10 mouse cellular contexts compared by ENCODE assay signal in genomic region chr7:30332622-30333259, GRCm38 (mm10). TPM values are rescaled to one million over a fixed set of nuclear protein-coding genes. Genes with fewer than 3 reads are reported as not detected.
DNase-seq lines count a peak whose midpoint lies in the region; ATAC-seq and TF ChIP-seq lines count a peak whose summit lies in the region.
"Had no signal": no experiment of that assay in that cellular context is flagged by ENCODE, and none has a peak within 500 bp of the region (broad histone marks: within the 10 kb centered on the region; RNA-seq: fewer than 3 reads in every experiment).

No protein-coding gene starts in this region.

- TF ChIP-seq EP300 in ES-Bruce4 (IDR thresholded peaks at IDR 0.05; ENCODE audit: insufficient read depth, low read depth, low read length), result no peak

- no peak overlapping the region for H3K9ac ChIP-seq in heart, embryonic 16.5 days (ENCODE audit: low read length)
- H3K9ac ChIP-seq in ES-Bruce4 (ENCODE audit: low read depth, poor library complexity, severe bottlenecking), result peak overlapping the region; percentile 41; the same call in 1 of the 2 replicates
- H3K9ac ChIP-seq: midbrain, embryonic 12.5 days had no signal

- no peaks in the 10 kb centered on the region for H3K36me3 ChIP-seq in heart, embryonic 16.5 days (ENCODE audit: control insufficient read depth, insufficient read depth)
- H3K36me3 ChIP-seq in ES-Bruce4 (ENCODE audit: control insufficient read depth, insufficient read depth, low read length, poor library complexity, severe bottlenecking), result no peaks in the 10 kb centered on the region
- H3K36me3 ChIP-seq: midbrain, embryonic 12.5 days had no signal

- peaks cover 30% of the 10 kb centered on the region for H3K4me1 ChIP-seq in heart, embryonic 16.5 days (ENCODE audit: control insufficient read depth, insufficient read depth, low read length)
- no peaks in the 10 kb centered on the region for H3K4me1 ChIP-seq in ES-Bruce4 (ENCODE audit: control insufficient read depth, insufficient read depth, low read length)

- intact Hi-C loops in heart, postnatal 36 days (cut with DNase I), result no loop called here

- H3K9me3 ChIP-seq in heart, embryonic 16.5 days (replicated peaks; ENCODE audit: control insufficient read depth, low read length), result no peaks in the 10 kb centered on the region
- H3K9me3 ChIP-seq in ES-Bruce4 (replicated peaks; ENCODE audit: control insufficient read depth, insufficient read depth, low read length, poor library complexity, severe bottlenecking), result no peaks in the 10 kb centered on the region
- H3K9me3 ChIP-seq: midbrain, embryonic 12.5 days had no signal

- peak; percentile 53 for DNase-seq in cerebellum, adult 11-12 months
- no peak for DNase-seq in cerebellum, postnatal 36 days
- DNase-seq in heart, postnatal 36 days, result no peak
- peak; percentile 50 for DNase-seq in induced T-regulatory cell, adult 2 months (ENCODE audit: low read depth)
- DNase-seq in kidney, adult 11 months, result no peak

- no peak for TF ChIP-seq POLR2A in ES-Bruce4 (IDR thresholded peaks at IDR 0.05; ENCODE audit: insufficient read depth, low read length)

- H3K27me3 ChIP-seq in heart, embryonic 16.5 days (ENCODE audit: control insufficient read depth, insufficient read depth, low read length), result peaks cover 12% of the 10 kb centered on the region
- H3K27me3 ChIP-seq in ES-Bruce4 (ENCODE audit: control insufficient read depth, insufficient read depth, low read length, poor library complexity, severe bottlenecking), result no peaks in the 10 kb centered on the region
- H3K27me3 ChIP-seq: Patski had no signal

- no peak overlapping the region for H3K4me3 ChIP-seq in heart, embryonic 16.5 days (ENCODE audit: low read length)
- no peak overlapping the region for H3K4me3 ChIP-seq in ES-Bruce4 (ENCODE audit: low read depth, low read length)
- H3K4me3 ChIP-seq: midbrain, embryonic 12.5 days had no signal

- peak overlapping the region; percentile 44; the same call in 1 of the 2 replicates for H3K4me2 ChIP-seq in heart, embryonic 16.5 days (ENCODE audit: low read depth, low read length)

- TF ChIP-seq CTCF in ES-Bruce4 (IDR thresholded peaks at IDR 0.05; ENCODE audit: low read depth, low read length), result no peak

- H3K27ac ChIP-seq in heart, embryonic 16.5 days (ENCODE audit: low read length), result peak overlapping the region; percentile 83
- no peak overlapping the region for H3K27ac ChIP-seq in ES-Bruce4 (ENCODE audit: insufficient read depth, low read length)
- H3K27ac ChIP-seq: midbrain, embryonic 12.5 days had no signal

- no peak for ATAC-seq in heart, embryonic 16.5 days (replicated peaks; ENCODE audit: extremely low read depth, insufficient read depth, low FRiP score)
- ATAC-seq in frontal cortex, adult (ENCODE audit: low TSS enrichment), result no peak

- WGBS in heart, embryonic 16.5 days, result 50% methylated on average over 18 of the region's 18 CpGs

RNA-seq across cellular contexts. Expression of gene Sdhaf1, which starts 9.0 kb away (rescaled TPM):
- 12.0 and 17.0 TPM in 2 replicates for polyA plus RNA-seq in heart, embryonic 16.5 days (2015; fragmentation: Nextera tagmentation; extraction: Ambion mirVana)
- total RNA-seq in heart, postnatal 36 days (2021), result 10 to 100 TPM; 12.0 to 12.5 TPM
- 5.6 and 7.3 TPM in 2 replicates for polyA plus RNA-seq in ES-Bruce4 (2011; ENCODE audit: insufficient read depth, insufficient read length, low read depth, missing spikeins)

RNA-seq across cellular contexts. Expression of gene E130208F15Rik, which starts 11.2 kb away (rescaled TPM):
- polyA plus RNA-seq in heart, embryonic 16.5 days (2015; fragmentation: Nextera tagmentation; extraction: Ambion mirVana), result 3.6 and 7.3 TPM in 2 replicates
- under 1 TPM; 0.65 to 0.78 TPM for total RNA-seq in heart, postnatal 36 days (2021)
- polyA plus RNA-seq in ES-Bruce4 (2011; ENCODE audit: insufficient read depth, insufficient read length, low read depth, missing spikeins), result 0.52 and 0.58 TPM in 2 replicates
- polyA plus RNA-seq: midbrain, embryonic 12.5 days had no signal

RNA-seq across cellular contexts. Expression of gene Syne4, which starts 18.1 kb away (rescaled TPM):
- 9.2 and 10.0 TPM in 2 replicates for polyA plus RNA-seq in heart, embryonic 16.5 days (2015; fragmentation: Nextera tagmentation; extraction: Ambion mirVana)
- 1 to 10 TPM in 1 of 2 experiments, under 1 TPM in 1; 0.81 to 1.3 TPM for total RNA-seq in heart, postnatal 36 days (2021)
- polyA plus RNA-seq in ES-Bruce4 (2011; ENCODE audit: insufficient read depth, insufficient read length, low read depth, missing spikeins), result 41.6 and 43.7 TPM in 2 replicates

RNA-seq across cellular contexts. Expression of gene Alkbh6, which starts 24.2 kb away (rescaled TPM):
- polyA plus RNA-seq in heart, embryonic 16.5 days (2015; fragmentation: Nextera tagmentation; extraction: Ambion mirVana), result 62.0 and 67.1 TPM in 2 replicates
- 10 to 100 TPM; 22.0 to 23.0 TPM for total RNA-seq in heart, postnatal 36 days (2021)
- 25.3 and 29.5 TPM in 2 replicates for polyA plus RNA-seq in ES-Bruce4 (2011; ENCODE audit: insufficient read depth, insufficient read length, low read depth, missing spikeins)

RNA-seq across cellular contexts. Expression of gene Lrfn3, which starts 29.8 kb away (rescaled TPM):
- polyA plus RNA-seq in heart, embryonic 16.5 days (2015; fragmentation: Nextera tagmentation; extraction: Ambion mirVana), result 1.2 and 1.4 TPM in 2 replicates
- 1 to 10 TPM; 1.3 to 1.4 TPM for total RNA-seq in heart, postnatal 36 days (2021)
- 4.2 and 6.3 TPM in 2 replicates for polyA plus RNA-seq in ES-Bruce4 (2011; ENCODE audit: insufficient read depth, insufficient read length, low read depth, missing spikeins)

Comparison
In these comparisons a context has a peak if more than half of its experiments do, and no peak if none do; other contexts are left out.
1. DNase-seq: peak in cerebellum, adult 11-12 months (single experiment) and induced T-regulatory cell, adult 2 months (single experiment); none in cerebellum, postnatal 36 days (0 of 2), heart, postnatal 36 days (0 of 2) and kidney, adult 11 months (single experiment).